ENCODE assay signal across 17 mouse cellular contexts in the genomic region with DNA sequence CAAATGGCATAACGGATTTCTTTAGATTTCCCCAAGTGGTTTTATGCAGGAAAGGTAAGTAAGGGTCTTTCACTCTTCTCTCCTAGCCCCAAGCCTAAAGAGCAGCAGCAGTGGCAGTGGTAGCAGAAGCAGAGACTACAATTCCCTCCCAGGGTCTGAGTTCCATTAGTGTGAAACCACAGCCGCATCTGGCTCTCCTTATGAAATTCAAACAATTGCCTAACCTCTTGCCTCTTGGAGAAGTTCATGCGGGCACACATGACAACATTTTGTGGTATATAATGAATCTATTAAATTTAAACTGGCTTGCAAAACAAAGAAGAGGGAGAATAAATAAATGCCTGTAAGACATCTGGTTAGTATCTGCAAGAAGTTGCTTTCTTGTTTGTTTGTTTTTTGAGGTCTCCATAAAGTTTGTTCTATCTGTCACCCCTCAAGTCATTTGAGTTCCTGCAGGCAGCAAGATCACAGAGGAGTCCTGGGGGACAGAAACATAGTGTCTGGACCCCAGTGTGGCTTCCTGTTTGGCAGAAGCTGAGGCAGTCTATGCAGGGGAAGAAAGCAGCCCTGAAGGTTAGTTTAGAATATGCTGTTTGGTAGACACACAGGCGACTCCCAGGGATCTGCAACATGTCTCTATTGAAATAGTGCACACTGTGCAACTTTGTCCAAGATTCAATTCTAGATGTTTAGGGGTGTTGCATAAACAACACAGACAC.
A peak's percentile ranks its signal among the peaks of the same experiment; 100 is the strongest.
DNase-seq lines count a peak whose midpoint lies in the region; ATAC-seq and TF ChIP-seq lines count a peak whose summit lies in the region.
"Had no signal": no experiment of that assay in that cellular context is flagged by ENCODE, and none has a peak within 500 bp of the region (broad histone marks: within the 10 kb centered on the region; RNA-seq: fewer than 3 reads in every experiment).

No protein-coding gene starts in this region.

- no peaks in the 10 kb centered on the region for H3K36me3 ChIP-seq in hindbrain, embryonic 10.5 days
- no peaks in the 10 kb centered on the region for H3K36me3 ChIP-seq in hindbrain, embryonic 16.5 days (ENCODE audit: control insufficient read depth, insufficient read depth, low read length)
- H3K36me3 ChIP-seq in lung, postnatal 0 days (ENCODE audit: insufficient read depth, low read length): no peaks in the 10 kb centered on the region
- H3K36me3 ChIP-seq in embryonic facial prominence, embryonic 15.5 days: no peaks in the 10 kb centered on the region
- H3K36me3 ChIP-seq: heart, embryonic 12.5 days; midbrain, embryonic 12.5 days had no signal

- H3K27ac ChIP-seq in hindbrain, embryonic 10.5 days: no peak overlapping the region
- no peak overlapping the region for H3K27ac ChIP-seq in hindbrain, embryonic 16.5 days (ENCODE audit: low read depth, low read length)
- no peak overlapping the region for H3K27ac ChIP-seq in lung, postnatal 0 days (ENCODE audit: low read length)
- peak overlapping the region; percentile 65 for H3K27ac ChIP-seq in embryonic facial prominence, embryonic 15.5 days (replicated peaks)
- H3K27ac ChIP-seq: midbrain, embryonic 12.5 days had no signal

- no peaks in the 10 kb centered on the region for H3K9me3 ChIP-seq in hindbrain, embryonic 10.5 days
- H3K9me3 ChIP-seq in hindbrain, embryonic 16.5 days (ENCODE audit: control insufficient read depth, low read length): no peaks in the 10 kb centered on the region
- no peaks in the 10 kb centered on the region for H3K9me3 ChIP-seq in lung, postnatal 0 days (ENCODE audit: low read length)
- H3K9me3 ChIP-seq in embryonic facial prominence, embryonic 15.5 days (replicated peaks): no peaks in the 10 kb centered on the region
- H3K9me3 ChIP-seq: heart, embryonic 12.5 days; midbrain, embryonic 12.5 days had no signal

- ATAC-seq in hindbrain, embryonic 16.5 days: no peak
- ATAC-seq in lung, postnatal 0 days: no peak
- ATAC-seq in embryonic facial prominence, embryonic 15.5 days (ENCODE audit: insufficient number of reproducible peaks, low FRiP score, low TSS enrichment, low read depth): peak; percentile 79
- peak; percentile 49 for ATAC-seq in megakaryocyte, adult 5-6 weeks (ENCODE audit: poor library complexity, severe bottlenecking)
- ATAC-seq: intestine, embryonic 16.5 days had no signal

- no peak for TF ChIP-seq EP300 in lung, postnatal 0 days (IDR thresholded peaks at IDR 0.05)

- 61% methylated on average over 4 of the region's 4 CpGs for WGBS in hindbrain, embryonic 10.5 days
- WGBS in hindbrain, embryonic 16.5 days: 81% methylated on average over 4 of the region's 4 CpGs
- 40% methylated on average over 4 of the region's 4 CpGs for WGBS in lung, postnatal 0 days
- WGBS in embryonic facial prominence, embryonic 15.5 days: 16% methylated on average over 4 of the region's 4 CpGs

- no peaks in the 10 kb centered on the region for H3K27me3 ChIP-seq in hindbrain, embryonic 10.5 days (ENCODE audit: insufficient read depth, poor library complexity, severe bottlenecking)
- H3K27me3 ChIP-seq in hindbrain, embryonic 16.5 days (replicated peaks; ENCODE audit: control insufficient read depth, insufficient read depth, low read length): no peaks in the 10 kb centered on the region
- no peaks in the 10 kb centered on the region for H3K27me3 ChIP-seq in lung, postnatal 0 days (replicated peaks; ENCODE audit: insufficient read depth, low read length)
- no peaks in the 10 kb centered on the region; the same call in 1 of the 2 replicates for H3K27me3 ChIP-seq in embryonic facial prominence, embryonic 15.5 days
- H3K27me3 ChIP-seq: CH12.LX; heart, embryonic 12.5 days; midbrain, embryonic 12.5 days had no signal

- no peak overlapping the region for H3K9ac ChIP-seq in hindbrain, embryonic 16.5 days (ENCODE audit: low read depth, low read length)
- no peak overlapping the region for H3K9ac ChIP-seq in lung, postnatal 0 days (replicated peaks; ENCODE audit: low read depth)
- no peak overlapping the region for H3K9ac ChIP-seq in embryonic facial prominence, embryonic 15.5 days
- H3K9ac ChIP-seq: heart, embryonic 12.5 days; midbrain, embryonic 12.5 days had no signal

- DNase-seq in hindbrain, embryonic 10.5 days (ENCODE audit: low spot score): peak; percentile 17
- peak; percentile 11 for DNase-seq in lung, postnatal 0 days (ENCODE audit: low spot score)
- DNase-seq in lung, adult 18-20 months: no peak
- DNase-seq in layer of hippocampus, adult 8-10 months (ENCODE audit: low spot score in 2 of 2): no peak
- no peak for DNase-seq in natural killer cell, adult 2 months (ENCODE audit: low spot score in 2 of 2)
- DNase-seq: cerebellum, adult 11-12 months; heart, postnatal 36 days; liver; lung, adult 2 months had no signal

- TF ChIP-seq CTCF in lung, postnatal 0 days (IDR thresholded peaks at IDR 0.05): no peak

- no peaks in the 10 kb centered on the region for H3K4me1 ChIP-seq in hindbrain, embryonic 10.5 days (replicated peaks)
- no peaks in the 10 kb centered on the region for H3K4me1 ChIP-seq in hindbrain, embryonic 16.5 days (ENCODE audit: control insufficient read depth, insufficient read depth, low read depth, low read length)
- H3K4me1 ChIP-seq in lung, postnatal 0 days (ENCODE audit: insufficient read depth, low read depth, low read length): no peaks in the 10 kb centered on the region
- H3K4me1 ChIP-seq in embryonic facial prominence, embryonic 15.5 days: peaks cover 7% of the 10 kb centered on the region; the same call in 1 of the 2 replicates
- H3K4me1 ChIP-seq: heart, embryonic 12.5 days; midbrain, embryonic 12.5 days had no signal

- no peak overlapping the region for H3K4me2 ChIP-seq in hindbrain, embryonic 16.5 days (ENCODE audit: low read length)
- H3K4me2 ChIP-seq in lung, postnatal 0 days (replicated peaks; ENCODE audit: low read depth, low read length): no peak overlapping the region
- H3K4me2 ChIP-seq in embryonic facial prominence, embryonic 15.5 days (replicated peaks): no peak overlapping the region
- H3K4me2 ChIP-seq: heart, embryonic 12.5 days; midbrain, embryonic 12.5 days had no signal

- no peak overlapping the region for H3K4me3 ChIP-seq in hindbrain, embryonic 10.5 days
- H3K4me3 ChIP-seq in hindbrain, embryonic 16.5 days (ENCODE audit: low read length): no peak overlapping the region
- no peak overlapping the region for H3K4me3 ChIP-seq in lung, postnatal 0 days (ENCODE audit: low read depth, low read length)
- no peak overlapping the region for H3K4me3 ChIP-seq in embryonic facial prominence, embryonic 15.5 days (replicated peaks)
- H3K4me3 ChIP-seq: heart, embryonic 12.5 days; midbrain, embryonic 12.5 days; myocyte had no signal

Comparison
In these comparisons a context has a peak if more than half of its experiments do, and no peak if none do; other contexts are left out.
1. DNase-seq: peak in hindbrain, embryonic 10.5 days (single experiment) and lung, postnatal 0 days (single experiment); none in lung, adult 18-20 months (0 of 2), layer of hippocampus, adult 8-10 months (0 of 2) and natural killer cell, adult 2 months (0 of 2).
2. ATAC-seq: peak in embryonic facial prominence, embryonic 15.5 days (single experiment) and megakaryocyte, adult 5-6 weeks (single experiment); none in hindbrain, embryonic 16.5 days (single experiment) and lung, postnatal 0 days (single experiment).